Mouse (Mus musculus) hindbrain, embryonic 11.5 days (tissue): ENCODE results near the gene Osbp. TPM values are rescaled to one million over a fixed set of nuclear protein-coding genes. Genes with fewer than 3 reads are reported as not detected.
"Not testable (repeated sequence)": the region's sequence is repeated elsewhere in the genome, so short reads cannot be mapped to it uniquely, and the experiment has no call there.

Experiments used
- ATAC-seq: fragments of 200-750 bp; cut with Nextera tagmentation; 2 replicates; pipeline ENCODE4 v1.8.0; 2017; ENCODE audit warnings: mild to moderate bottlenecking, moderate TSS enrichment, moderate library complexity; ENCODE audit not compliant: low FRiP score
- DNase-seq: peaks from one replicate; pipeline ENCODE4 v3.0.0-alpha.2; 2015; ENCODE audit warnings: low spot score
- H3K27ac ChIP-seq: fragments of 300-500 bp; sonication (generic); 2 replicates; pipeline ENCODE4 v1.5.1; 2014; ENCODE audit warnings: mild to moderate bottlenecking, low read depth, low read length
- H3K27me3 ChIP-seq: fragments of 300-500 bp; sonication (generic); 2 replicates; pipeline ENCODE4 v1.6.1; 2014; ENCODE audit warnings: mild to moderate bottlenecking, low read length, moderate library complexity, mixed read lengths; ENCODE audit not compliant: control insufficient read depth, insufficient read depth
- H3K36me3 ChIP-seq: fragments of 300-500 bp; sonication (generic); 2 replicates; pipeline ENCODE4 v1.6.1; 2014; ENCODE audit warnings: mild to moderate bottlenecking, low read length, moderate library complexity, mixed read lengths; ENCODE audit not compliant: control insufficient read depth, insufficient read depth
- H3K4me1 ChIP-seq: fragments of 300-500 bp; sonication (generic); replicated peaks from 2 replicates; pipeline ENCODE4 v1.6.1; 2014; ENCODE audit warnings: low read length, mixed read lengths; ENCODE audit not compliant: control insufficient read depth, insufficient read depth
- H3K4me2 ChIP-seq: fragments of 300-500 bp; sonication (generic); replicated peaks from 2 replicates; pipeline ENCODE4 v1.6.1; 2014; ENCODE audit warnings: mild to moderate bottlenecking, low read depth, low read length
- H3K4me3 ChIP-seq: fragments of 300-500 bp; sonication (generic); 2 replicates; pipeline ENCODE4 v1.5.1; 2014; ENCODE audit warnings: low read depth, low read length
- H3K9ac ChIP-seq: fragments of 300-500 bp; sonication (generic); 2 replicates; pipeline ENCODE4 v1.6.1; 2014; ENCODE audit warnings: low read depth, low read length
- H3K9me3 ChIP-seq: fragments of 300-500 bp; sonication (generic); 2 replicates; pipeline ENCODE4 v1.6.1; 2016; ENCODE audit warnings: low read length; ENCODE audit not compliant: control insufficient read depth
- WGBS: fragments of 180-500 bp; shearing (Covaris S2); extraction: QIAGEN DNeasy Blood & Tissue Kit; methylation state at CpG from one replicate; pipeline ENCODE4 v1.1.7; 2014; 5-methylcytosine and 5-hydroxymethylcytosine counted together
- polyA plus RNA-seq: library from polyadenylated mRNA; unstranded; fragments of >200 nt; fragmentation: Nextera tagmentation; extraction: Ambion mirVana; gene quantifications from 2 replicates; pipeline ENCODE4 v1.2.1, GENCODE M21; 2014

Osbp gene
- polyA plus RNA-seq, 1 experiment from 2014 or later, result 8.3 TPM

GRCm38 (mm10) chr19:11974223-11974540, 8.4 kb downstream of the Osbp start:
- Histone ChIP-seq H3K4me3 (no peak overlapping the region), H3K27ac (no peak overlapping the region), H3K9me3 (no peaks in the 10 kb centered on the region), H3K36me3 (0 out of 2 replicates have a peak, but pooled peaks cover 15% of the 10 kb centered on the region), H3K4me2 (no peak overlapping the region), H3K9ac (no peak overlapping the region), H3K27me3 (no peaks in the 10 kb centered on the region), H3K4me1 (no peaks in the 10 kb centered on the region)
- DNase-seq (no peak), ATAC-seq (no peak)
- WGBS, result 93% methylated on average over 2 of the region's 2 CpGs

- 91% methylated on average over 4 of the region's 4 CpGs for WGBS
- ATAC-seq, result no peak
Measured at GRCm38 (mm10) chr19:11975683-11976082, 9.9 kb downstream of the Osbp start.

GRCm38 (mm10) chr19:11977363-11977762, 11.6 kb downstream of the Osbp start:
- no peaks in the 10 kb centered on the region for H3K27me3 ChIP-seq
- WGBS, result 92% methylated on average over 5 of the region's 5 CpGs
- H3K9me3 ChIP-seq, result no peaks in the 10 kb centered on the region
- peaks cover 13% of the 10 kb centered on the region; the same call in 1 of the 2 replicates for H3K36me3 ChIP-seq
- H3K27ac ChIP-seq, result no peak overlapping the region
- H3K4me1 ChIP-seq, result no peaks in the 10 kb centered on the region
- no peak for ATAC-seq
- no peak overlapping the region for H3K4me3 ChIP-seq
- DNase-seq, result no peak
- H3K4me2 ChIP-seq, result no peak overlapping the region
- no peak overlapping the region for H3K9ac ChIP-seq

More at GRCm38 (mm10) chr19:11975683-11976082, 9.9 kb downstream of the Osbp start:
- Histone ChIP-seq H3K36me3 (0 out of 2 replicates have a peak, but pooled peaks cover 15% of the 10 kb centered on the region), H3K9ac (no peak overlapping the region), H3K4me1 (no peaks in the 10 kb centered on the region), H3K9me3 (no peaks in the 10 kb centered on the region), H3K4me3 (no peak overlapping the region), H3K4me2 (no peak overlapping the region), H3K27me3 (no peaks in the 10 kb centered on the region), H3K27ac (no peak overlapping the region)
- DNase-seq, result no peak

- Histone ChIP-seq H3K4me1 (no peaks in the 10 kb centered on the region), H3K27me3 (no peaks in the 10 kb centered on the region), H3K9me3 (no peaks in the 10 kb centered on the region), H3K27ac (no peak overlapping the region), H3K4me3 (no peak overlapping the region), H3K4me2 (no peak overlapping the region), H3K36me3 (peaks cover 10% of the 10 kb centered on the region; the same call in 1 of the 2 replicates), H3K9ac (no peak overlapping the region)
- WGBS, result 92% methylated on average over 4 of the region's 4 CpGs
- ATAC-seq (no peak), DNase-seq (no peak)
Measured at GRCm38 (mm10) chr19:11980471-11980870, 14.7 kb downstream of the Osbp start.

GRCm38 (mm10) chr19:11984614-11985013, 18.9 kb downstream of the Osbp start:
- not testable (repeated sequence) for DNase-seq, H3K9ac ChIP-seq, H3K4me2 ChIP-seq, H3K9me3 ChIP-seq, H3K27ac ChIP-seq, ATAC-seq, H3K36me3 ChIP-seq, H3K27me3 ChIP-seq, H3K4me1 ChIP-seq, H3K4me3 ChIP-seq
- WGBS, result 86% methylated on average over 5 of the region's 5 CpGs

- Histone ChIP-seq H3K4me3 (no peak overlapping the region), H3K27ac (no peak overlapping the region), H3K27me3 (no peaks in the 10 kb centered on the region), H3K4me1 (no peaks in the 10 kb centered on the region), H3K9ac (no peak overlapping the region), H3K9me3 (no peaks in the 10 kb centered on the region), H3K36me3 (peaks cover 12% of the 10 kb centered on the region; the same call in 1 of the 2 replicates), H3K4me2 (no peak overlapping the region)
- 95% methylated on average over 3 of the region's 3 CpGs for WGBS
- DNase-seq (no peak), ATAC-seq (no peak)
Measured at GRCm38 (mm10) chr19:11987841-11988240, 22.1 kb downstream of the Osbp start.

- peaks cover 14% of the 10 kb centered on the region; the same call in 1 of the 2 replicates for H3K36me3 ChIP-seq
Measured at GRCm38 (mm10) chr19:11989334-11989733, 23.6 kb downstream of the Osbp start.

GRCm38 (mm10) chr19:11992034-11992433, 26.3 kb downstream of the Osbp start:
- peaks cover 16% of the 10 kb centered on the region; the same call in 1 of the 2 replicates for H3K36me3 ChIP-seq

More at GRCm38 (mm10) chr19:11989334-11989733, 23.6 kb downstream of the Osbp start:
- 96% methylated on average over 7 of the region's 7 CpGs for WGBS
- Histone ChIP-seq H3K4me3 (no peak overlapping the region), H3K9ac (no peak overlapping the region), H3K9me3 (no peaks in the 10 kb centered on the region), H3K4me2 (no peak overlapping the region), H3K27ac (no peak overlapping the region), H3K27me3 (no peaks in the 10 kb centered on the region), H3K4me1 (no peaks in the 10 kb centered on the region)
- ATAC-seq (no peak), DNase-seq (no peak)

GRCm38 (mm10) chr19:11992441-11993029, 26.8 kb downstream of the Osbp start:
- DNase-seq (no peak), ATAC-seq (no peak)

More at GRCm38 (mm10) chr19:11992034-11992433, 26.3 kb downstream of the Osbp start:
- Histone ChIP-seq H3K4me3 (no peak overlapping the region), H3K4me1 (no peaks in the 10 kb centered on the region), H3K4me2 (no peak overlapping the region), H3K27me3 (no peaks in the 10 kb centered on the region), H3K9ac (no peak overlapping the region), H3K27ac (no peak overlapping the region), H3K9me3 (no peaks in the 10 kb centered on the region)
- WGBS, result 94% methylated on average over 9 of the region's 9 CpGs
- ATAC-seq (no peak), DNase-seq (no peak)

More at GRCm38 (mm10) chr19:11992441-11993029, 26.8 kb downstream of the Osbp start:
- Histone ChIP-seq H3K4me1 (no peaks in the 10 kb centered on the region), H3K9ac (no peak overlapping the region), H3K27ac (no peak overlapping the region), H3K4me2 (no peak overlapping the region), H3K9me3 (no peaks in the 10 kb centered on the region), H3K36me3 (peaks cover 15% of the 10 kb centered on the region; the same call in 1 of the 2 replicates), H3K27me3 (no peaks in the 10 kb centered on the region), H3K4me3 (no peak overlapping the region)
- WGBS, result 97% methylated on average over 10 of the region's 10 CpGs
